Mouse (Mus musculus) MEL (cell line): ENCODE measurements around the gene Tmem177. TPM values are rescaled to one million over a fixed set of nuclear protein-coding genes. Genes with fewer than 3 reads are reported as not detected.

Source experiments
- DNase-seq: peaks from one replicate; pipeline ENCODE4 v3.0.0; 2011; ENCODE audit warnings: low read depth, low spot score
- H3K27ac ChIP-seq: 2 replicates; pipeline ENCODE4 v1.5.1; 2012; ENCODE audit warnings: low read depth, mild to moderate bottlenecking, control low read depth, low read length, moderate library complexity; ENCODE audit not compliant: control insufficient read depth
- H3K27me3 ChIP-seq, 2 experiments: fragments of 150-350 bp in 1 of 2; sonication (generic) in 1 of 2; 2 replicates each; pipeline ENCODE4 v1.6.1; 2012; ENCODE audit warnings: low read length in 2 of 2, mild to moderate bottlenecking in 2 of 2, improper control_type of control experiment in 1 of 2, moderate library complexity in 1 of 2; ENCODE audit not compliant: insufficient read depth in 2 of 2, control insufficient read depth in 1 of 2
- H3K36me3 ChIP-seq, 2 experiments: 2 replicates each; pipeline ENCODE4 v1.6.1; 2012 to 2014; ENCODE audit warnings: low read length in 2 of 2, improper control_type of control experiment in 1 of 2, inconsistent platforms in 1 of 2, mild to moderate bottlenecking in 1 of 2; ENCODE audit not compliant: insufficient read depth in 2 of 2, control insufficient read depth in 1 of 2
- H3K4me1 ChIP-seq, 2 experiments: fragments of 150-350 bp in 1 of 2; sonication (generic) in 1 of 2; 2 replicates each; pipeline ENCODE4 v1.6.1; 2012; ENCODE audit warnings: low read length in 2 of 2, improper control_type of control experiment in 1 of 2, mild to moderate bottlenecking in 1 of 2; ENCODE audit not compliant: insufficient read depth in 2 of 2, control insufficient read depth in 1 of 2
- H3K4me3 ChIP-seq, 2 experiments: fragments of 150-350 bp in 1 of 2; sonication (generic) in 1 of 2; 2 replicates each; pipeline ENCODE4 v1.5.1; 2012; ENCODE audit warnings: low read depth in 2 of 2, low read length in 2 of 2, mild to moderate bottlenecking in 2 of 2, moderate library complexity in 2 of 2, control low read depth in 1 of 2, improper control_type of control experiment in 1 of 2; ENCODE audit not compliant: control insufficient read depth in 1 of 2, insufficient read depth in 1 of 2
- H3K79me2 ChIP-seq: 2 replicates; pipeline ENCODE4 v1.6.1; 2012; ENCODE audit warnings: mild to moderate bottlenecking, low read length, moderate library complexity; ENCODE audit not compliant: control insufficient read depth, poor library complexity, insufficient read depth
- H3K9ac ChIP-seq: 2 replicates; pipeline ENCODE4 v1.6.1; 2012; ENCODE audit warnings: low read depth, mild to moderate bottlenecking, control low read depth, low read length, moderate library complexity; ENCODE audit not compliant: control insufficient read depth, poor library complexity, severe bottlenecking
- H3K9me3 ChIP-seq: fragments of 150-350 bp; sonication (generic); replicated peaks from 2 replicates; pipeline ENCODE4 v1.6.1; 2012; ENCODE audit warnings: mild to moderate bottlenecking, low read length, improper control_type of control experiment, moderate library complexity; ENCODE audit not compliant: insufficient read depth
- BHLHE40 ChIP-seq: IDR thresholded peaks from 2 replicates; pipeline ENCODE4 v1.6.1; 2012; ENCODE audit warnings: low read depth, mild to moderate bottlenecking, inconsistent platforms, low read length, improper control_type of control experiment, borderline replicate concordance
- CHD1 ChIP-seq: IDR thresholded peaks from 2 replicates; pipeline ENCODE4 v1.6.1; 2012; ENCODE audit warnings: low read depth, mild to moderate bottlenecking, inconsistent platforms, low read length, improper control_type of control experiment
- CHD2 ChIP-seq: IDR thresholded peaks from 2 replicates; pipeline ENCODE4 v1.6.1; 2011; ENCODE audit warnings: low read length, improper control_type of control experiment
- CTCF ChIP-seq, 3 experiments: IDR thresholded peaks in 2 of 3; conservative IDR thresholded peaks in 1 of 3; 2 replicates each; pipeline ENCODE4 v1.5.1; 2011 to 2012; ENCODE audit warnings: low read length in 3 of 3, low read depth in 2 of 3, mild to moderate bottlenecking in 2 of 3, improper control_type of control experiment in 1 of 3, inconsistent platforms in 1 of 3, mixed read lengths in 1 of 3, moderate library complexity in 1 of 3; ENCODE audit not compliant: control insufficient read depth in 1 of 3, insufficient read depth in 1 of 3, poor library complexity in 1 of 3, severe bottlenecking in 1 of 3
- E2F4 ChIP-seq: IDR thresholded peaks from 2 replicates; pipeline ENCODE4 v1.6.1; 2011; ENCODE audit warnings: low read depth, low read length, improper control_type of control experiment, borderline replicate concordance
- ELF1 ChIP-seq: IDR thresholded peaks from 2 replicates; pipeline ENCODE4 v1.6.1; 2014; ENCODE audit warnings: low read depth, mild to moderate bottlenecking, inconsistent platforms, low read length, improper control_type of control experiment, moderate library complexity
- EP300 ChIP-seq, 2 experiments: IDR thresholded peaks; 2 replicates each; pipeline ENCODE4 v1.6.1; 2011; ENCODE audit warnings: improper control_type of control experiment in 2 of 2, low read length in 2 of 2, low read depth in 1 of 2, mild to moderate bottlenecking in 1 of 2
- ETS1 ChIP-seq: IDR thresholded peaks from 2 replicates; pipeline ENCODE4 v1.6.1; 2012; ENCODE audit warnings: low read depth, mild to moderate bottlenecking, inconsistent platforms, low read length, improper control_type of control experiment, moderate library complexity
- GABPA ChIP-seq: IDR thresholded peaks from 2 replicates; pipeline ENCODE4 v1.6.1; 2012; ENCODE audit warnings: low read depth, mild to moderate bottlenecking, inconsistent platforms, low read length, improper control_type of control experiment, moderate library complexity
- KAT2A ChIP-seq: conservative IDR thresholded peaks from 2 replicates; pipeline ENCODE4 v1.6.1; 2012; ENCODE audit warnings: low read depth, low read length, improper control_type of control experiment, inconsistent platforms
- MAFK ChIP-seq: IDR thresholded peaks from 2 replicates; pipeline ENCODE4 v1.6.1; 2011; ENCODE audit warnings: low read depth, mild to moderate bottlenecking, low read length, improper control_type of control experiment, borderline replicate concordance
- MAX ChIP-seq: IDR thresholded peaks from 2 replicates; pipeline ENCODE4 v1.6.1; 2011; ENCODE audit warnings: low read length, improper control_type of control experiment
- MXI1 ChIP-seq: IDR thresholded peaks from 2 replicates; pipeline ENCODE4 v1.6.1; 2011; ENCODE audit warnings: mild to moderate bottlenecking, low read depth, low read length, improper control_type of control experiment
- NELFE ChIP-seq: IDR thresholded peaks from 2 replicates; pipeline ENCODE4 v1.6.1; 2011; ENCODE audit warnings: low read depth, low read length, improper control_type of control experiment
- NRF1 ChIP-seq: IDR thresholded peaks from 2 replicates; pipeline ENCODE4 v1.6.1; 2014; ENCODE audit warnings: low read depth, mild to moderate bottlenecking, inconsistent platforms, low read length, improper control_type of control experiment, moderate library complexity; ENCODE audit not compliant: poor library complexity, insufficient read depth, severe bottlenecking
- POLR2A ChIP-seq, 2 experiments: IDR thresholded peaks; 2 replicates each; pipeline ENCODE4 v1.6.1; 2011 to 2012; ENCODE audit warnings: low read length in 2 of 2, mild to moderate bottlenecking in 2 of 2, control low read depth in 1 of 2, improper control_type of control experiment in 1 of 2, low read depth in 1 of 2, moderate library complexity in 1 of 2; ENCODE audit not compliant: control insufficient read depth in 1 of 2, insufficient read depth in 1 of 2, poor library complexity in 1 of 2
- RAD21 ChIP-seq: IDR thresholded peaks from 2 replicates; pipeline ENCODE4 v1.6.1; 2011; ENCODE audit warnings: mild to moderate bottlenecking, low read depth, low read length, improper control_type of control experiment
- SMC3 ChIP-seq: IDR thresholded peaks from 2 replicates; pipeline ENCODE4 v1.6.1; 2011; ENCODE audit warnings: low read depth, low read length, improper control_type of control experiment
- USF2 ChIP-seq, 2 experiments: IDR thresholded peaks; 2 replicates each; pipeline ENCODE4 v1.6.1; 2011 to 2012; ENCODE audit warnings: improper control_type of control experiment in 2 of 2, low read length in 2 of 2, borderline replicate concordance in 1 of 2, inconsistent platforms in 1 of 2, low read depth in 1 of 2, mild to moderate bottlenecking in 1 of 2; ENCODE audit not compliant: insufficient read depth in 1 of 2
- ZKSCAN1 ChIP-seq: IDR thresholded peaks from 2 replicates; pipeline ENCODE4 v1.6.1; 2012; ENCODE audit warnings: low read depth, mild to moderate bottlenecking, inconsistent platforms, low read length, improper control_type of control experiment, moderate library complexity
- ZNF384 ChIP-seq: IDR thresholded peaks from 2 replicates; pipeline ENCODE4 v1.6.1; 2012; ENCODE audit warnings: low read depth, mild to moderate bottlenecking, inconsistent platforms, low read length, improper control_type of control experiment
- polyA plus RNA-seq, 2 experiments: library from polyadenylated mRNA; stranded (reverse) in 1 of 2; unstranded in 1 of 2; fragments of >175 nt in 1 of 2; fragments of >200 nt in 1 of 2; gene quantifications; 2 replicates each; pipeline versions ENCODE4 v1.2.1 to v1.2.4; 2012; ENCODE audit warnings: low replicate concordance in 2 of 2, low read depth in 1 of 2; ENCODE audit not compliant: insufficient read length in 2 of 2, insufficient read depth in 1 of 2, missing spikeins in 1 of 2
- total RNA-seq: library from RNA; depleted of rRNA; stranded (reverse); fragments of 300-350 nt; gene quantifications from 2 replicates; pipeline ENCODE4 v1.2.3, GENCODE M21; 2012

Tmem177 gene
- total and polyA plus RNA-seq, 3 experiments = 6.0 to 7.5 TPM; not detected in 1

- Histone ChIP-seq H3K79me2 (no peaks in the 10 kb centered on the region), H3K9me3 (no peaks in the 10 kb centered on the region), H3K4me1 (peaks cover 0 to 3% of the 10 kb centered on the region in 2 experiments; a peak in 3 of 4 replicates), H3K27ac (no peak overlapping the region), H3K4me3 (no peak overlapping the region), H3K36me3 (no peaks in the 10 kb centered on the region), H3K27me3 (no peaks in the 10 kb centered on the region), H3K9ac (no peak overlapping the region)
- no peak for DNase-seq
- TF ChIP-seq E2F4 (no peak), CTCF (IDR thresholded peaks at IDR 0.05 in 2 of 3, conservative IDR thresholded peaks at IDR 0.05 in 1 of 3; ENCODE audit: control insufficient read depth in 1 of 3, insufficient read depth in 1 of 3, low read depth in 2 of 3, low read length in 3 of 3, poor library complexity in 1 of 3, severe bottlenecking in 1 of 3) (no peak), ETS1 (no peak), ZKSCAN1 (no peak), USF2 (IDR thresholded peaks at IDR 0.05; ENCODE audit: borderline replicate concordance in 1 of 2, insufficient read depth in 1 of 2, low read depth in 1 of 2, low read length in 2 of 2) (no peak), ZNF384 (no peak), CHD2 (no peak), SMC3 (no peak), MAX (no peak), POLR2A (IDR thresholded peaks at IDR 0.05; ENCODE audit: control insufficient read depth in 1 of 2, insufficient read depth in 1 of 2, low read depth in 1 of 2, low read length in 2 of 2, poor library complexity in 1 of 2) (no peak), CHD1 (no peak), NELFE (no peak), NRF1 (no peak), BHLHE40 (no peak), MXI1 (no peak), ELF1 (no peak), MAFK (no peak), KAT2A (no peak), GABPA (no peak), EP300 (IDR thresholded peaks at IDR 0.05; ENCODE audit: low read depth in 1 of 2, low read length in 2 of 2) (no peak)
Measured at GRCm38 (mm10) chr1:119893600-119893999, 19.4 kb downstream of the Tmem177 start.

GRCm38 (mm10) chr1:119892933-119893332 lies 20.1 kb downstream of the Tmem177 start:
- Histone ChIP-seq H3K4me1 (peaks cover 0 to 3% of the 10 kb centered on the region in 2 experiments; a peak in 3 of 4 replicates), H3K9ac (no peak overlapping the region)
- TF ChIP-seq RAD21 (peak; percentile 0; the same call in 1 of the 2 replicates), ETS1 (no peak), USF2 (IDR thresholded peaks at IDR 0.05; ENCODE audit: borderline replicate concordance in 1 of 2, insufficient read depth in 1 of 2, low read depth in 1 of 2, low read length in 2 of 2) (no peak)
- TF ChIP-seq, all 39 proteins: peak for 1
- Histone ChIP-seq H3K36me3 (no peaks in the 10 kb centered on the region), H3K4me3 (no peak overlapping the region), H3K27ac (no peak overlapping the region), H3K9me3 (no peaks in the 10 kb centered on the region), H3K27me3 (no peaks in the 10 kb centered on the region), H3K79me2 (no peaks in the 10 kb centered on the region)
- DNase-seq = no peak
